Mouse (Mus musculus): ENCODE data around the gene Gstk1. TPM values are rescaled to one million over a fixed set of nuclear protein-coding genes. Genes with fewer than 3 reads are reported as not detected.

Gstk1 gene
- polyA plus RNA-seq, 1 experiment from 2014 or later = 17.7 TPM

DNA sequence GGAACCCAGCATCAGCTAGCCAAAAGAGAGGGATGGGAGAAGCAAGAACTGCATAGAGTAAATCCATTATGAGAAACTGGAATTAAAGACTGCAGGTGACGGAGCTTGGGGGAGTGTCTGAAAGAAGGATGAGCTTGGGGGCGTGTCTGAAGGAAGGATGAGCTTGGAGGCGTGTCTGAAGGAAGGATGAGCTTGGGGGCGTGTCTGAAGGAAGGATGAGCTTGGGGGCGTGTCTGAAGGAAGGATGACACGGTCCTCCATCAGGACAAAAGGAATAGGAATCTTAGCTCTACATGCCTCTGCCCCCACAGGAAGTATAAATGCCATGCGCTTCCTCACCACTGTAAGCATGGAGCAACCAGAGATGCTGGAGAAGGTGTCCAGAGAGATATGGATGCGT, 1.4 kb downstream of the Gstk1 start:
- Histone ChIP-seq H3K27ac (replicated peaks) (no peak overlapping the region), H3K4me3 (peak overlapping the region; percentile 19), H3K4me1 (replicated peaks) (peaks cover 8% of the 10 kb centered on the region), H3K9ac (peak overlapping the region; percentile 18; the same call in 1 of the 2 replicates), H3K4me2 (peak overlapping the region; percentile 33), H3K36me3 (no peaks in the 10 kb centered on the region), H3K27me3 (peaks cover 13% of the 10 kb centered on the region; the same call in 1 of the 2 replicates), H3K9me3 (no peaks in the 10 kb centered on the region)
- 8% methylated on average over 8 of the region's 8 CpGs for WGBS
- ATAC-seq (ENCODE audit: low read depth) = peak; percentile 32; the same call in 1 of the 2 replicates

DNA sequence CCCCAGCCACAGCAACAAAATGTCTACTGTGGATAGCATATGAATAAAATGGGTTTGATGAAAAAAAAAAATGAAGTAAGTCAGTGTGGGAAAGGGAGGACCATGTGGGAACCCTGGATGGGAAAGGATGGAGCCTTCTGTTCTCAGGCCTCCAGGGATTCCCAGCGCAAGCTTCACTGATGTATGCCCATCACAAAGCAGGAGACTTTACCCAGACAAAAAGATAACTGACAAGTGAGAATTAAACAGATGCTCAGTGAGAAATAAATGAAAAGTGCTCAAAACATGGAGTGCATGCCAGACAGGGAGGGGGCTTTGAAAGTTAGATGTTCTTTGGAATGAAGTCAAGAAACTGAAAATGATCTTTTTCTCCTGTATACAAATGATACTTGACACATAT, 2.2 kb downstream of the Gstk1 start:
- H3K9me3 ChIP-seq = no peaks in the 10 kb centered on the region
- H3K4me3 ChIP-seq = peak overlapping the region; percentile 19
- H3K4me1 ChIP-seq (replicated peaks) = peaks cover 8% of the 10 kb centered on the region
- no peaks in the 10 kb centered on the region for H3K36me3 ChIP-seq
- WGBS = 85% methylated on average over 1 of the region's 1 CpGs
- peaks cover 13% of the 10 kb centered on the region; the same call in 1 of the 2 replicates for H3K27me3 ChIP-seq
- peak overlapping the region; percentile 33 for H3K4me2 ChIP-seq
- no peak overlapping the region for H3K27ac ChIP-seq (replicated peaks)
- H3K9ac ChIP-seq = 0 out of 2 replicates have a peak overlapping the region, but pooled peaks have one; percentile 8
- no peak for ATAC-seq (ENCODE audit: low read depth)

DNA sequence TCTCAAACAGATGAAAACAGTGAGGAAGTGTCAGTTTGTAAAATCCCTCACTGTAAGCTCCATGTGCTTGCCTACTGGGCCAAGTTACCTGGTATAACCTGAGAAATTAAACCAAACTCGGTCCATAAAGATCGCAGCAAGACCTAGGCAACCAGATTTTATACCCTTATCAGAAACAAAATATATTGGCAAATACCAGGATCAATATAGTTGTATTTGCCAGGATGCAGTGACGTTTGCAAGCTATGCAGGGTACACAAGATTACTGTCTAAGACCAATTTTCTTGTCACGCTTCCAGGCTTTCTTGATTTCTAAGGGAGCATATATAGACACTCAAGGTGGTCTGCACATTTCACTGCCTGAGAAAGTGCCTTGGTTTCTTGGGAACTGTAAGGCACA, 6.1 kb downstream of the Gstk1 start:
- H3K36me3 ChIP-seq = no peaks in the 10 kb centered on the region
- 84% methylated on average over 4 of the region's 4 CpGs for WGBS
- no peak overlapping the region for H3K4me2 ChIP-seq
- no peak overlapping the region for H3K27ac ChIP-seq (replicated peaks)
- no peak for ATAC-seq (ENCODE audit: low read depth)
- H3K4me1 ChIP-seq (replicated peaks) = no peaks in the 10 kb centered on the region
- no peaks in the 10 kb centered on the region for H3K9me3 ChIP-seq
- no peak overlapping the region for H3K9ac ChIP-seq
- no peak overlapping the region for H3K4me3 ChIP-seq
- H3K27me3 ChIP-seq = peaks cover 5% of the 10 kb centered on the region; the same call in 1 of the 2 replicates

DNA sequence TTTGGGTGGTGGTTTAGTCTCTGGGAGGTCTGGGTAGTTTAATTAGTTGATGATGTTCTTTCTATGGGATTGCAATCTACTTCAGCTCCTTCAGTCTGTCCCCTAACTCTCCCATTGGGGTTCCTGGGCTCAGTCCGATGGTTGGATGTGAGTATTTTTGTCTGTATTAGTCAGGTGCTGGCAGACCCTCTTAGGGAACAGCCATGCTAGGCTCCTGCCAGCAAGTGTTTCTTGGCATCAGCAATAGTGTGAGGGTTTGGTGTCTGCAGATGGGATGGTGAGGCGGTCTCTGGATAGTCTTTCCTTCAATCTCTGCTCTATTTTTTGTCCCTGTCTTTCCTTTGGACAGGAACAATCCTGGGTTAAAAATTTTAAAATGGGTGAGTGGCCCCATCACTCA, 7.4 kb downstream of the Gstk1 start:
- no peaks in the 10 kb centered on the region for H3K27me3 ChIP-seq
- H3K9me3 ChIP-seq = no peaks in the 10 kb centered on the region
- no peak for ATAC-seq (ENCODE audit: low read depth)
- H3K4me3 ChIP-seq = no peak overlapping the region
- H3K4me1 ChIP-seq (replicated peaks) = 0 out of 2 replicates have a peak, but pooled peaks cover 3% of the 10 kb centered on the region
- H3K36me3 ChIP-seq = no peaks in the 10 kb centered on the region
- 88% methylated on average over 2 of the region's 2 CpGs for WGBS
- H3K27ac ChIP-seq (replicated peaks) = no peak overlapping the region
- H3K4me2 ChIP-seq = no peak overlapping the region
- no peak overlapping the region for H3K9ac ChIP-seq

DNA sequence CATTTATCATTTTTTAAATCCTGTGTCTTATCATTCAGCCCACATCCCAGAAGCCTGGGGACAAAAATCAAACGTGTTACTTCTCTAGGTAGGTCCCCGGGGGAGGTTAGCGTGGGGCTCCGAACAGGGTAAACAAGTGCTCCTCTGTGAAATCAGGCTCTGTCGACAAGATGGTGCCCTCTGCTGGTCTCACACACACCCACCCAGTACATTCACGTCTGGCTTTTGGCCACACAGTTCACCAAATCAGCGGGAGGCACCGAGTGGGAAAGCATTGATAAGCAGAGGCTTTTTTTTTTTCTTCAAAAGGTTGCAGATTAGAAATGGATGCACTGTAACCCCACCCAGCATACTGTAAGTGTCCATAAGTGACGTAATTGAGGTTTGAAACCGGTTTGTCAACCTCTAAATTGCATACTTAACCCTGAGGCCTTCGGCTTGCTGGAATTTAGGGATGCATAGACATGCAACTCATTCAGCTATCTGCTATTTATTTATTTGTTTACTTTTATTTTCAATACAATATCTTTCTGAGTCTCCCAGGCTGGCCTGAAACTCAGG, 11.6 kb downstream of the Gstk1 start:
- Histone ChIP-seq H3K4me2 (no peak overlapping the region), H3K9me3 (no peaks in the 10 kb centered on the region), H3K27ac (replicated peaks) (no peak overlapping the region), H3K4me3 (no peak overlapping the region), H3K36me3 (no peaks in the 10 kb centered on the region), H3K4me1 (replicated peaks) (0 out of 2 replicates have a peak, but pooled peaks cover 3% of the 10 kb centered on the region), H3K9ac (no peak overlapping the region), H3K27me3 (0 out of 2 replicates have a peak, but pooled peaks cover 6% of the 10 kb centered on the region)
- 20% methylated on average over 11 of the region's 11 CpGs for WGBS
- peak; percentile 72; the same call in 1 of the 2 replicates for ATAC-seq (ENCODE audit: low read depth)

DNA sequence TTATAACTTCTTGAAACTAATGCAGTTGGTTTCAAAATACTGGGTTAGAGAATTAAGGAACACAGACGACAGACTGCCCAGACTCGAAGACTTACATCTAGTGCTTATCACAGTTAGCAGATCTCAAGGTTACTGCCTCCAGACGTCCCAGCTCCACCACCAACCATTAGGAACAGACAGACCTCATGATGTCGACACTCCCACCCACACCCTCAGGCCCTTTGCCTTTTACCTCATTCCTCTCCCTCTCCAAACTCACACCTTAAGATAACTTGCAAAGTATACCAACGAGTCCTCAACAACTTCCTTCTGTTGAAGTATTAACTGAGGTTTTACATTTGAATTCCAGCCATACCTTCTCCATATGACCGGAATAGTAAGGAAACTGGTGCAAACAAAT, 14.7 kb downstream of the Gstk1 start:
- 78% methylated on average over 6 of the region's 6 CpGs for WGBS
- no peak for ATAC-seq (ENCODE audit: low read depth)
- Histone ChIP-seq H3K27me3 (0 out of 2 replicates have a peak, but pooled peaks cover 6% of the 10 kb centered on the region), H3K4me3 (no peak overlapping the region), H3K9me3 (no peaks in the 10 kb centered on the region), H3K36me3 (no peaks in the 10 kb centered on the region), H3K4me2 (no peak overlapping the region), H3K4me1 (replicated peaks) (0 out of 2 replicates have a peak, but pooled peaks cover 8% of the 10 kb centered on the region), H3K9ac (no peak overlapping the region), H3K27ac (replicated peaks) (no peak overlapping the region)

DNA sequence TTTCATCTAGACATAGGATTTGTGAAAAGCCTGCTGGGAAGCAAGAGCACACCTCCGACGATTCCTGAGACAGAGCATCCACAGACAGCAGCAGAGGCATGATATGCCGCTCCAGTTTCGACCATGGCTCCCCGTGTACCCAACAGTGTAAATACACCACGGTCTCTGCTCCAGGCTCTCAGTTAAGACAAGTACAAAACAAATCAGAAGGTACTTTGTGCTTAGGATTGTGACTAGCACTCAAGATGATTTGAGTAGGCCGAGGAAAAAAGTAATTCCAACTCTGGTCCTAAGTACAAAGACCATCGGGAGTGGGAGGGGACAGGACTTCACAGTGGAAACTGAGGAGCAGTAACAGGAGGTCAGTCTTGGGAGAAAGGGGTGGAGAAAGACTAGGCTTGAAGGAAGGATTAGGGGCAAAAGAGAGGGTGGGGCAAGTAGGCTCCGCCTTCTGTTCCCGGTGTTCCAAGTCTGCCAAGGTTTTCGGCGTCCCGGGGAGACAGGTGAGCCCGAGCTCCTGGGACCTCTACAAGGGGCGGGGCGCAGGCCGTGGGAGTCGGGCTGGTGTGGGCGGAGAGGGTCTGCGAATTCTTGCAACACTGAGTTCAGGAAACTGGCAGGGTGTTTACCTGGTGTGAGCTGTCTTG, 15.9 kb downstream of the Gstk1 start, which contains the start of gene Tmem139:
Gene Tmem139 (plus strand): TSS at position 447 of the 647 bp plus-strand sequence.
- no peak within 1 kb of the TSS for H3K9ac ChIP-seq
- no peak for ATAC-seq (ENCODE audit: low read depth)
- WGBS = 19% methylated on average over 20 of the region's 20 CpGs

DNA sequence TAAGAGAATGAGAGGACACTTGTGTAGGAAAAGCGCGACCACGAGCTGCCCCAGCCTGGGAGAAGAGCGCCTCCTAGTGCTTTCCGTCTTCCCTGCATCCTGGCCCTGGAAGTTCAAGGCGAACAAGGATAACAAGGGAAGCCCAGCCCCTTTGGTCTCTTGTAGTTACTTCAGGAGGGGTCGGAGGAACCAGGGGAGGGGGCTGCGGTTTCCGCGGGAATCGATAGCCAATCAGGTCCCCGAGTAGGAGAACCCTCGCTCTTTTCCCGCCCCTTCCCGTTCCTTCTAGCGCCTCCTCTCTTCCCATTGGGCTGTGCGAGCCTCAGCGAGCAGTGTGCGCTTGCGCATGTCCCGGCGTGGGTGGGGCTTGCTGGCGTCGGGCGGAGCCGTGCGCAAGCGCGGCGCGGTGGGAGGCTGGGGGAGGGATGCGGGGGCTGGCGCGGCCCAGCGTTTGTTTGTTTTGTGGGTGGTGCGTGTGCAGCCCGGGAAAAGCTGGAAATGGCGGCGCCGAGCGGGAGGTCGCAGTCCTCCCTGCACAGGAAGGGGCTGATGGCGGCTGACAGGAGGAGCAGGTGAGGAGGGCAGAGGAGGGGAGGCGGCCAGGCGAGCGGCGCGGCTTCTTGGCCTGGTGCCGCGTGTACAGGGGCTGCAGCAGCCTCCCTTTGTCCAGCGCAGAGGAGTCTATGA, 19.0 kb downstream of the Gstk1 start, which contains the start of gene Casp2:
Gene Casp2 (plus strand): TSS at position 360 of the 687 bp plus-strand sequence.
- peaks cover 25% of the 10 kb centered on the region for H3K4me1 ChIP-seq (replicated peaks)
- H3K27me3 ChIP-seq = 0 out of 2 replicates have a peak, but pooled peaks cover 6% of the 10 kb centered on the region
- peak; percentile 100 for ATAC-seq (ENCODE audit: low read depth)
- peak within 1 kb of the TSS; percentile 96 for H3K9ac ChIP-seq
- H3K9me3 ChIP-seq = no peaks in the 10 kb centered on the region
- H3K4me3 ChIP-seq = peak within 1 kb of the TSS; percentile 92
- H3K27ac ChIP-seq (replicated peaks) = peak within 1 kb of the TSS; percentile 92
- H3K36me3 ChIP-seq = peaks cover 26% of the 10 kb centered on the region
- H3K4me2 ChIP-seq = peak within 1 kb of the TSS; percentile 98
- WGBS = under 1% methylated on average over 49 of the region's 51 CpGs

More for the DNA sequence above, 15.9 kb downstream of the Gstk1 start, which contains the start of gene Tmem139:
- peaks cover 17% of the 10 kb centered on the region for H3K4me1 ChIP-seq (replicated peaks)
- H3K27ac ChIP-seq (replicated peaks) = no peak within 1 kb of the TSS
- H3K36me3 ChIP-seq = no peaks in the 10 kb centered on the region
- H3K4me2 ChIP-seq = peak within 1 kb of the TSS; percentile 3; the same call in 1 of the 2 replicates
- 0 out of 2 replicates have a peak, but pooled peaks cover 6% of the 10 kb centered on the region for H3K27me3 ChIP-seq
- no peak within 1 kb of the TSS for H3K4me3 ChIP-seq
- no peaks in the 10 kb centered on the region for H3K9me3 ChIP-seq

DNA sequence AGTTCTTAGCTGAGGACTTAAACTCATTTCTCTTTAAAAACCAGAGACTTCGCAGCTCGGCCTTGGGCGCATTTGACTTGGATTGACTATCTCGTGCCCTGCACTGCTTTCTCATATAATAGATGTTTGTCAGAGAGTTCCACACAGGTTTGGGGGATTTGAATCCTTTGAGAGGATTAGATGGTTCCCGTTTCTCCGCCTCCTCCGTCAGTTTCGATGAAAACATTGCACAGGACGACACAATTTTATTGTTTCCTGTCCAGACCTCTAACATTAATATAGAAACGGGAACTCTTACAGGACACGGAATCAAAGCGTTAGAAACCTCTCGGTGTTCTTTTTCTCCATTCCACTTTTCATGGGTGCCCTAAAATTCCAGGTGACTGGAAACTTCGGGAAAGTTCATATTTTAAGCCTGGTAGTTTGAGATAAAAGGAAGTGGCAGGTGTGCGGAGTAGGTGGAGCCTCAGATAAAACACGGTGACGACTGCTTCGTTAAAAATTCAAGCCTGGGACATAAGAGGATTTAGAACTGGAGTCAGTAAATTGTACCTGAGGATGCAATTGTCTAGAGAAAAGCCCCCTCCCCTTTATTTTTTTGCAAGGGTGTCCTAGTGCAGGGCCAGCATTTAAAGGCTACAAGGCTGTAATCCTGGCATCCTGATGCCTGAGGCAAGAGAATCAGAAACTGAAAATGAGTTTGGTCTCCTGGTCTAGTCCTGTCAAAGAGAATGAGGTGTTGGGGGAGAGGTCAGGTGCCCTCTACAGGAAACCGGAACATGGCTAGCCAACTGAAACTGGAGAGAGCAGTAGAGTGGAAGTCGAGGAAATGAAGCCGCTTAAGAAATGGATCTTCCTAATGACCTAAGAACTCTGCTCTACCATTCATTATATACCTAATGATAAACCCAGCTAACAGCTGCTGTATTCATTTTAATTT, 19.9 kb downstream of the Gstk1 start:
- H3K9ac ChIP-seq = peak overlapping the region; percentile 96
- peak overlapping the region; percentile 92 for H3K27ac ChIP-seq (replicated peaks)
- H3K4me3 ChIP-seq = peak overlapping the region; percentile 92
- under 1% methylated on average over 21 of the region's 21 CpGs for WGBS
- H3K4me2 ChIP-seq = peak overlapping the region; percentile 98
- H3K27me3 ChIP-seq = 0 out of 2 replicates have a peak, but pooled peaks cover 6% of the 10 kb centered on the region
- ATAC-seq (ENCODE audit: low read depth) = peak; percentile 0; the same call in 1 of the 2 replicates
- peaks cover 33% of the 10 kb centered on the region for H3K36me3 ChIP-seq
- no peaks in the 10 kb centered on the region for H3K9me3 ChIP-seq
- H3K4me1 ChIP-seq (replicated peaks) = peaks cover 28% of the 10 kb centered on the region

DNA sequence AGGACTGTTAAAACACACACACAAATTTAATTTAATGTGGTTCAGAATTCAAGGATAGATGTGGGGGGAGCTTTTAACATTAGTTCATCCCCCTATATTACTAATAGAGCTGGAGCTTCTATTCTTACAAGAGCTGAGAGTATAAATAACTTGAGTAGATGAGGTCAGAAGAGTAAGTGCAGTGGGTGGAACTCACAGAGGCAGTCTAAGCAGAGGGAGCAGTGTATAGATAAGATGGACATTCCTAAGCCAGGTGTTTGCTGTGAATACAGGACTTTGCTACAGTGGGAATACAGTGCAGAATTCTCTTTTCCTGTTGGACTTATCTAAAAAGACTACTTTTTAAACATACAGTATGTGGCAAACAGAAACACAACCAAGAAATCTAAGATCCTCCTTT, 25.1 kb downstream of the Gstk1 start:
- no peak overlapping the region for H3K4me2 ChIP-seq
- no peaks in the 10 kb centered on the region for H3K9me3 ChIP-seq
- no peaks in the 10 kb centered on the region for H3K27me3 ChIP-seq
- peaks cover 78% of the 10 kb centered on the region for H3K36me3 ChIP-seq
- no peak overlapping the region for H3K27ac ChIP-seq (replicated peaks)
- H3K4me1 ChIP-seq (replicated peaks) = peaks cover 23% of the 10 kb centered on the region
- no peak overlapping the region for H3K4me3 ChIP-seq
- H3K9ac ChIP-seq = no peak overlapping the region
- no peak for ATAC-seq (ENCODE audit: low read depth)

DNA sequence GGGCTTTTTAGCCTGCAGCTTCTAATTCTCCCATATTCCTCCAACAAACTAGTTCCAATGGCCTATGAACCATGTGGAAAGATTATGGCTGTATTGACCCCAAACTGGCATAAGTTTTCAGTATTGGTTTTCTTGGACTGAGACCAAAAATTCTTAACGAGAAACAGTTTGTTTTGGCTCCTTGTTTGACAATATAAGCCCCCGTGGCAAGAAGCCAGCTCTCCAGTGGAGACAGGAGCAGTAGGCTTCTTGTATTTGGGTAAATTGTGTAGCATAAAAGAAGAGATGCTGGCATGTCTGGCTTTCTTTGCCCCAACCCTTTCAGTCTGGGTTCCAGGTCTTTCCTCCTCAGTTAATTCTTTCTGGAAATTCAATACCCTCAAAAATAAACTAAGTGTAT, 30.4 kb downstream of the Gstk1 start:
- 66% methylated on average over 2 of the region's 2 CpGs for WGBS
- Histone ChIP-seq H3K4me2 (no peak overlapping the region), H3K4me3 (no peak overlapping the region), H3K9ac (no peak overlapping the region), H3K4me1 (replicated peaks) (no peaks in the 10 kb centered on the region), H3K9me3 (no peaks in the 10 kb centered on the region), H3K27me3 (no peaks in the 10 kb centered on the region), H3K36me3 (peaks cover 91% of the 10 kb centered on the region), H3K27ac (replicated peaks) (no peak overlapping the region)
- no peak for ATAC-seq (ENCODE audit: low read depth)
